Mouse (Mus musculus) cerebellum, adult 2 months (tissue): ENCODE measurements at regions not wholly inside any gene's neighbourhood (a gene's known extent, or its start where the extent isn't known, plus 50 kb on each side); places are given as distances from the start of the nearest gene placed in this dataset.

Source experiments
- DNase-seq, 2 experiments: peaks; one replicate each; pipeline ENCODE4 v3.0.0; 2021
- H3K27ac ChIP-seq: fragments of 200-500 bp; 2 replicates; pipeline ENCODE4 v1.5.1; 2012; ENCODE audit warnings: low read length, control low read depth, inconsistent platforms; ENCODE audit not compliant: insufficient read depth
- H3K27me3 ChIP-seq: fragments of 200-500 bp; 2 replicates; pipeline ENCODE4 v1.6.1; 2012; ENCODE audit warnings: inconsistent platforms, mild to moderate bottlenecking, low read length, moderate library complexity; ENCODE audit not compliant: control insufficient read depth, insufficient read depth
- H3K4me1 ChIP-seq: fragments of 200-500 bp; 2 replicates; pipeline ENCODE4 v1.6.1; 2011; ENCODE audit warnings: low read length; ENCODE audit not compliant: control insufficient read depth, insufficient read depth
- H3K4me3 ChIP-seq: fragments of 200-500 bp; replicated peaks from 2 replicates; pipeline ENCODE3; 2011; ENCODE audit warnings: mild to moderate bottlenecking, low read depth, low read length, control low read depth; ENCODE audit not compliant: insufficient read depth
- CTCF ChIP-seq: fragments of 200-500 bp; IDR thresholded peaks from 2 replicates; pipeline ENCODE4 v1.5.1; 2011; ENCODE audit warnings: low read depth, mild to moderate bottlenecking, control low read depth, low read length, moderate library complexity, borderline replicate concordance; ENCODE audit not compliant: insufficient read depth
- POLR2A ChIP-seq: fragments of 200-500 bp; IDR thresholded peaks from 2 replicates; pipeline ENCODE4 v1.6.1; 2011; ENCODE audit warnings: low read length, control low read depth, borderline replicate concordance; ENCODE audit not compliant: insufficient read depth
- WGBS: fragments of 180-500 bp; shearing (Covaris S2); methylation state at CpG from one replicate; pipeline ENCODE4 v1.1.7; 2018; 5-methylcytosine and 5-hydroxymethylcytosine counted together

GRCm38 (mm10) chr10:17284858-17285257 is 438.2 kb upstream of the Cited2 start:
- WGBS, result 96% methylated on average over 5 of the region's 5 CpGs
- Histone ChIP-seq H3K4me1 (no peaks in the 10 kb centered on the region), H3K4me3 (no peak overlapping the region), H3K27ac (no peak overlapping the region), H3K27me3 (no peaks in the 10 kb centered on the region)
- DNase-seq, result no peak
- no peak for TF ChIP-seq CTCF
- no peak for TF ChIP-seq POLR2A

GRCm38 (mm10) chr10:17287141-17287540 is 435.9 kb upstream of the Cited2 start:
- 94% methylated on average over 2 of the region's 2 CpGs for WGBS
- no peak for DNase-seq
- TF ChIP-seq POLR2A (no peak), CTCF (no peak)
- Histone ChIP-seq H3K27me3 (no peaks in the 10 kb centered on the region), H3K4me1 (no peaks in the 10 kb centered on the region), H3K4me3 (no peak overlapping the region), H3K27ac (no peak overlapping the region)

GRCm38 (mm10) chr10:17288231-17288630 is 434.8 kb upstream of the Cited2 start:
- H3K27me3 ChIP-seq, result no peaks in the 10 kb centered on the region
- H3K27ac ChIP-seq, result no peak overlapping the region
- DNase-seq, result no peak
- no peak overlapping the region for H3K4me3 ChIP-seq
- WGBS, result 30% methylated on average over 2 of the region's 2 CpGs
- TF ChIP-seq POLR2A (no peak), CTCF (no peak)
- H3K4me1 ChIP-seq, result no peaks in the 10 kb centered on the region

GRCm38 (mm10) chr10:17292331-17292730 is 430.7 kb upstream of the Cited2 start:
- TF ChIP-seq CTCF (no peak), POLR2A (no peak)
- Histone ChIP-seq H3K4me1 (no peaks in the 10 kb centered on the region), H3K27ac (no peak overlapping the region), H3K27me3 (no peaks in the 10 kb centered on the region), H3K4me3 (no peak overlapping the region)
- no peak for DNase-seq
- 70% methylated on average over 6 of the region's 6 CpGs for WGBS

GRCm38 (mm10) chr10:17294440-17294839 is 428.6 kb upstream of the Cited2 start:
- TF ChIP-seq POLR2A (no peak), CTCF (no peak)
- H3K4me3 ChIP-seq, result no peak overlapping the region
- H3K4me1 ChIP-seq, result no peaks in the 10 kb centered on the region
- H3K27ac ChIP-seq, result no peak overlapping the region
- no peaks in the 10 kb centered on the region for H3K27me3 ChIP-seq
- no peak for DNase-seq
- 85% methylated on average over 3 of the region's 3 CpGs for WGBS

- H3K27ac ChIP-seq, result no peak overlapping the region
- H3K4me1 ChIP-seq, result no peaks in the 10 kb centered on the region
- no peak for DNase-seq
- WGBS, result 87% methylated on average over 3 of the region's 3 CpGs
- no peak for TF ChIP-seq POLR2A
- TF ChIP-seq CTCF, result no peak
- no peak overlapping the region for H3K4me3 ChIP-seq
- no peaks in the 10 kb centered on the region for H3K27me3 ChIP-seq
Measured at GRCm38 (mm10) chr10:17295157-17295556, 427.9 kb upstream of the Cited2 start.

- Histone ChIP-seq H3K4me3 (no peak overlapping the region), H3K27ac (no peak overlapping the region), H3K4me1 (no peaks in the 10 kb centered on the region), H3K27me3 (no peaks in the 10 kb centered on the region)
- TF ChIP-seq POLR2A, result no peak
- TF ChIP-seq CTCF, result no peak
- 34% methylated on average over 6 of the region's 6 CpGs for WGBS
- DNase-seq, result peak in 1 of 2 experiments; percentile 30
Measured at GRCm38 (mm10) chr10:17299600-17299999, 423.4 kb upstream of the Cited2 start.

GRCm38 (mm10) chr10:17326724-17327123 is 396.3 kb upstream of the Cited2 start:
- no peak overlapping the region for H3K4me3 ChIP-seq
- H3K27ac ChIP-seq, result no peak overlapping the region
- TF ChIP-seq CTCF (no peak), POLR2A (no peak)
- H3K4me1 ChIP-seq, result peaks cover 2% of the 10 kb centered on the region; the same call in 1 of the 2 replicates
- H3K27me3 ChIP-seq, result no peaks in the 10 kb centered on the region
- no peak for DNase-seq
- WGBS, result 86% methylated on average over 3 of the region's 3 CpGs

- no peak for TF ChIP-seq POLR2A
- no peak for TF ChIP-seq CTCF
- H3K4me3 ChIP-seq, result peak overlapping the region; percentile 96
- under 1% methylated on average over 6 of the region's 6 CpGs for WGBS
- no peaks in the 10 kb centered on the region for H3K27me3 ChIP-seq
- DNase-seq, result peak; percentile 37 to 67
- H3K4me1 ChIP-seq, result peaks cover 2% of the 10 kb centered on the region; the same call in 1 of the 2 replicates
- peak overlapping the region; percentile 98 for H3K27ac ChIP-seq
Measured at GRCm38 (mm10) chr10:17330904-17331606, 392.0 kb upstream of the Cited2 start.
